Mouse (Mus musculus): ENCODE measurements at regions not wholly inside any gene's neighbourhood (a gene's known extent, or its start where the extent isn't known, plus 50 kb on each side); places are given as distances from the start of the nearest gene placed in this dataset.

GRCm38 (mm10) chr14:76964046-76964445 is 72.5 kb upstream of the Ccdc122 start:
- no peak for DNase-seq

DNA sequence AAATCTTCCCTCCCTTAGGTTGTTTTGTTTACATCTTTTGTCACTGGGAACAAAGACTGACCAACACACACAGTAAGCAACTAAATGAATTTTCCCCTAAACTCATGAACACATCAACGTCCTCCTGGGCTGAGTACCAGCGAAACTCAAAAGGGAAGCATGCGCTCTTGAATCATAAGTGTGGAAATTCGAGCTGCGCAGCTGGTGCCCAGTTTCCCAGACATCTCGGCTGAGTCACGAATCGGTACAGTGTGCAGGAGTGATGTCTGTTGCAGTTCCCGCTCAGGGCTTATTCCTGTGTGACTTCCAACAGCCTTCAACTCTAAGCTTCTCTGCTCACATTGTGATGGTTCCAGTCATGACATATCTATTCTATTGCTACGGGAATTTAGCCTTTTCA is 77.7 kb upstream of the Ccdc122 start:
- no peak for DNase-seq

- no peak for DNase-seq
Observed at GRCm38 (mm10) chr14:76957136-76957535, 79.4 kb upstream of the Ccdc122 start.

DNA sequence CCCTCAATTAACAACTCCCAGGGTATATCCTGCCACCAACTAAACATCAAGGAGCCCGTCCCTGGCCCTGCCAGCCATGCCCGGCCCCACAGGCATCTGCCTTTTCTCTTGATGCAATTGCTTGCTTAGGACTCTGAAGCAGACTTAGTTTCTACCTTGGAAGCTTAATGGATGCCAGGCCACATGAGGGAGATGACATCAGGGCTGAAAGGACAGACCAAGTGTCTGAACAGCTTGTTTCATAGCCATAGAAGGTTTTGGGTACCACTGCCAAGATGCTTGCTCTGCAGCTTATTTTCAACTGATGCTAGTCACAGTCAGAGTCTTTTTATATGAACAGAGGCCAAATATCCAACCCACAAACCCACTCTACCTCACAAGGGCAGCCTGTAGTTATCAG is 83.4 kb upstream of the Ccdc122 start:
- DNase-seq, result no peak

DNA sequence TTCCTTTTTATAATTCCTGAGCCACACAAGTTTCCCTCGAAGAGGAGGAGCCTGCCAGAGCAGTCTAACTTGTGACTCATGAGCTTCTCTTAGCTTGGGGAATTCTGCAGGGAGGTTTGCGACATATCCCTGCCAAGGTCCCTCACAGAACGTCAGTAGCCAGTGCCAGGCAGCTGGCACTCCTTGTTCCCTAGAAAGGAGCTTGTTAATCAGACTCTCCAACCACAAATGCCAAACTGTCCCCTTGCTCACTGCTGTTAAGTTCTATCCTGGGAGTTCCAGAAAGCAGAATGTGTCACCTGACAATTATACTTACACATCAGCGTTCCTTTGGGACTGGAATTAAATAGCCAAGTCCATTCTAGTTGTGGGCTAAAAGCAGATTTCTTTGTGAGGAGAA is 85.1 kb upstream of the Ccdc122 start:
- peak; percentile 28 for DNase-seq

DNA sequence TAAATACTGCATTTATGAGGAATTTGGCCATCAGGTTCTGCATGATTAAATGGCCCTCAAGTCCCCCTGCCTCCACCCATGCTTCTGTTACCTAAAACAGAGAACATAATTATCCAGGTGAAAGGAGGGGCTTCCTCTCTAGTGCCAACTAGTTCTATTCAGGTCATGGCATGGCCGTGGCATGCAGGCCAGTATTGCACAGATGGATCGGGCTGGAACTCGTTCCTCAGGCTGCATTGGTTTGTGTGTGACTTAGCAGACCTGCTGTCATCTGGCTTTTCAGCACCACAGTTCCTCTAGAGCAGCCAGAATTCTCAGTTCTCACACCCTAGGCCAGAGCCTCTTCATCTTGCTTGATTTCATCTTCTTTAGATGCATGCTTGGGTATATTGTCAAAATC is 87.2 kb upstream of the Ccdc122 start:
- peak; percentile 41 for DNase-seq

DNA sequence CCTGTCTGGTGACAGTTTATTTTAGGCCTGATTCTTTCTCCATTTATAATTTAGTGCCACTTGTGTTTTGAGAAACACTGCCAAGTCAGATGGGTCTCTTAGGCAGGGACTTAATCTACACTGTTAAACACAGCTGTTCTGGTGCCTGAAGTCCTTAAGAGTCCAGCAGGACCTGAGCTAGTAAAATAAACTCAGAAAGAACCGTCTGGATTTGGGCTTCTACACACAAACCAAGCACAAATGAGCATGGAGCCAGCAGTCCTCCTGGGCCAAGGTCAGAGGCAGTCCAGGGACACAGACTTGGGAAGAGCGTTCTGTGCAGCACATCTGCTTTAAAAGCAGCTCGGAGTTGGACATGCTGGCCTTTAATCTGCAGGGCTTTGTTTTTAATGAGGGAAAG is 87.6 kb upstream of the Ccdc122 start:
- peak; percentile 70 for DNase-seq

DNA sequence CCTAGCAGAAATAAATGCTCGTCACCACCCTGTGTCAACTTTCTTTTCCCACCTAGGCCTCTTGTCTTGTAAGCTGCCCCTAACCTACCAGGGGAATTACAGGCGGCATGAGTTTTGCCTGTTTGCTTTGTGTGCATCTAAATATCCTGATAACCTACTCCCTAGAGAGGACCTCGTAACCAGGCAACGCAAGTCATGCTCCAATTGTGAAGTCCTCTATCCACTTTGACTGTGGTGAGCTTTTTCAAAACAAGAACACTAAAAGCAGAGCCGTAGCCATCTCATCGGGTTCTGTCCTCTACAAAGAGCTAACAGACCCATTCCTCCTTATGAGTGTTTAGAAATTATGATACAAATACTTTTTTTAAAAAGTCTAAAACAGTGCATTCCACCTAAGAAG is 88.1 kb upstream of the Ccdc122 start:
- DNase-seq, result no peak

DNA sequence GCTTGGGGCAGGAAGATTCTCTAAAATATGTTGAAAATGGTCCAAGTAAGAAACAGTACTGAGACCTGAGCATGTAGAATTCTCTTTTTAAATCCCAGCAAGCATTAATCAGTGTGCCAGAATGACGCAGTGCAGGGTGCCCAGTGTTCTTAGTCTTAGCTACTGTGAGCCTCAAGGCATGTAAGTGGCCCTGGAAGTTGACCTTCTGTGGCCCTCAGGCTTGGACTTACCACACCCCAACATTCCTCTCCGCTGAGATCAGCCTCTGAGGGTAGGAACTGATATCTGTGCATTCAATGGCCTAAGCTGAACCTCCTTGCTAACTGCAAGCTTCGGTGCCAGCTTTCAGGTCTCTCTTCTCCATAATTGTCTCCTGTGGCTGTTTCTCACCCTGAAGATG is 89.4 kb upstream of the Ccdc122 start:
- DNase-seq, result peak; percentile 22

- peak; percentile 70 for DNase-seq
Observed at GRCm38 (mm10) chr14:76945626-76946025, 90.9 kb upstream of the Ccdc122 start.

DNA sequence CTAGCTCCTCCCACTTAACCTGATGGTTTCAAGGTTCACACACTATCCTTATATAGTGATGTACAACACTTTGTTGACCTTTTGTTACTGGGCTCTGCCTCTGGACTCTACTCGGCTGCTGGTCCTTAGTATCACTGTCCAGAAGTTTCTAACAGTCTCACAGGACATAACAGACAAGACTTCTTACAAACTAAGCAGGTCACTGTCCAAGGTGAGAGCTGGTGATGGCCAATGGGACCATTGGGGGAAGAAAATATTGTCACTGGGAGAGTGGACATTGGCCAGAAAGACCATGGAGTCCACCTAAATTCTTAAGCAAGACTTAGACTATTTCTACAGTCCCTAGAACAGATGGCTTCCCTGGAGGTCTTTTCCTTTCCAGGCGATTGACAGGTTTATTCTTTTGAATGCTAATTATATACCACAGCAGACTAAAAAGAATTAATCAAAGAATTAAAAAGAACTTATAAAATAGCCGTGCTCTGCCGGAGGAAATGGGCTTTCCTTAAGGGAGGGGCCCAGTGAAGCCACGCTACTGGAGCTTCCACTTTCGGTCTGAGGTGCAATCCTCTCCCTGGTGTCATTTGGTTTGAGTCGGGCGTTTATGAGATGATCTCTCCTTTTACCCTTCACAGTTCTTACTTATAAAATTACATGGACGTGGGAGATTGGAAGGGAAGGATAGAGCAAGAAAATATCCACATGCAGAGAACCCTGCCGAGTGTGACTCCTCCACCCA is 94.9 kb upstream of the Ccdc122 start:
- DNase-seq, result no peak

GRCm38 (mm10) chr14:76940507-76940906 is 96.1 kb upstream of the Ccdc122 start:
- DNase-seq, result no peak

- peak; percentile 52 for DNase-seq
Observed at GRCm38 (mm10) chr14:76936671-76937070, 99.9 kb upstream of the Ccdc122 start.

GRCm38 (mm10) chr14:76936051-76936450 is 100.5 kb upstream of the Ccdc122 start:
- DNase-seq, result peak; percentile 22

DNA sequence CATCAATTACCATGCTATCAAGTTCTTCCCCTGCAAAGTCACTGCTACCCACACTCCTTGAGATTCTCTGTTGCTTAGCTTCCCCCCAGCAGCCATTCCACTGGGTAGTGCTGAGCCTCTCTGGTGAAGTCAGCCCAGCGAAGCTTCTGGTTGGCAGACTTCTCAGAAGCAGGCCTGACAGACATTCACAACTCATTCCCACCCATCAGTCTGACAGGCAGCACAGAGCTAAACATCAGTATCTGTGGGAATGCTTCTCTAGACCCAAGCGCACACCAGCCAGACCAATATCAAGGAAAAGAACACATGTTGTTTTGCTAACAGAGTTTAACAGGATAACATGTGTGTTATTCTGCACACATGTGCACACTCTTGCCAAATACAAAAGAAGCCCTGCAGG is 101.1 kb upstream of the Ccdc122 start:
- DNase-seq, result no peak

GRCm38 (mm10) chr14:76932890-76933289 is 103.7 kb upstream of the Ccdc122 start:
- DNase-seq, result peak; percentile 24

GRCm38 (mm10) chr14:76931398-76931797 is 105.2 kb upstream of the Ccdc122 start:
- DNase-seq, result no peak

- no peak for DNase-seq
Observed at GRCm38 (mm10) chr14:76929562-76929961, 107.0 kb upstream of the Ccdc122 start.

- no peak for DNase-seq
Observed at GRCm38 (mm10) chr14:76928706-76929105, 107.9 kb upstream of the Ccdc122 start.

DNA sequence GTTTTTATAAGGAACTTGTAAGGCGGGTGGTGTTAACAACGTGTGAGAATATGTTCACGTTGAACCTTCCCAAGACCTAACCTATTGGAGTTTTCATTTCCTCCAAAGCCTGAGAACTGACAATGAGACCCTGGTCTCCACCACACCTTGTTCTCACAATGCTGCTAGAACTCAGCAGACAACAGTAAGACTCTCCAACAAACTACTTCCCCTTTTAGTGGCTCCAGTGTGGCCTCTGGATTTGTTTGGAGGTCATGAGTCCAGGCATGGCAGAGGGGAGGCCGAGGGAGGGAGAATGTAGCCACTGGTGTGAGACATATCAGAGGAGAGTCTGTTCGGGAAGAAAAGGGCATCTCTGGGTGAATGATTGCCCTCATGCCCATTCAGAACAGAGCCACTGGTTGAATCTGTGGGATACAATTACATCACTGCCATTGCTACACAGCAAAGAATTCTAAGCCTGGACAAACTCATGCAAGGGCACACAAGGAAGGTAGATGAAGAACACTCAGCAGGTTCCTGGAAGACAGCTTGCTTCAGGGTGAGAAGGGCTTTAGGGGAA is 109.2 kb upstream of the Ccdc122 start:
- DNase-seq, result peak; percentile 32

- no peak for DNase-seq
Observed at GRCm38 (mm10) chr14:76926416-76926815, 110.2 kb upstream of the Ccdc122 start.

- no peak for DNase-seq
Observed at GRCm38 (mm10) chr14:76922399-76922939, 114.1 kb upstream of the Ccdc122 start.

DNA sequence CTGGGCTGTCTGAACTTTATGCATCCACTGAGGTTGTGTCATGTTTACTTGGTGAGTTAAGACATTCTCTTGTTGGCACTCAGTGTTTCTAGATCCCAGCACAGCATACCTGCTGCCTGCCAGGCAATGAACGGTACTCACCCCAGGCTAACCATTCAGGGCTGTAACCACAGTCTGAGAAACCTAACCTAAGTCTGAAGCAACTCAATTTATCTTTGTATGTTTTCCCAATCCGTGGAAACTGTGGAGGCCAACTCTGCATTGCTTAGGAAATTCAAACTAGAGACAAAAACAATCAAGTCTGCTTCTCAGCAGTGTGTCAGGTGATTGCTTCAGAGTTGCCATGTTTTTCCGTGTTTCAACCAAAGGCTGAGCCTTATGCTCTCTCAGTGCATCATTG is 118.5 kb upstream of the Ccdc122 start:
- DNase-seq, result no peak

DNA sequence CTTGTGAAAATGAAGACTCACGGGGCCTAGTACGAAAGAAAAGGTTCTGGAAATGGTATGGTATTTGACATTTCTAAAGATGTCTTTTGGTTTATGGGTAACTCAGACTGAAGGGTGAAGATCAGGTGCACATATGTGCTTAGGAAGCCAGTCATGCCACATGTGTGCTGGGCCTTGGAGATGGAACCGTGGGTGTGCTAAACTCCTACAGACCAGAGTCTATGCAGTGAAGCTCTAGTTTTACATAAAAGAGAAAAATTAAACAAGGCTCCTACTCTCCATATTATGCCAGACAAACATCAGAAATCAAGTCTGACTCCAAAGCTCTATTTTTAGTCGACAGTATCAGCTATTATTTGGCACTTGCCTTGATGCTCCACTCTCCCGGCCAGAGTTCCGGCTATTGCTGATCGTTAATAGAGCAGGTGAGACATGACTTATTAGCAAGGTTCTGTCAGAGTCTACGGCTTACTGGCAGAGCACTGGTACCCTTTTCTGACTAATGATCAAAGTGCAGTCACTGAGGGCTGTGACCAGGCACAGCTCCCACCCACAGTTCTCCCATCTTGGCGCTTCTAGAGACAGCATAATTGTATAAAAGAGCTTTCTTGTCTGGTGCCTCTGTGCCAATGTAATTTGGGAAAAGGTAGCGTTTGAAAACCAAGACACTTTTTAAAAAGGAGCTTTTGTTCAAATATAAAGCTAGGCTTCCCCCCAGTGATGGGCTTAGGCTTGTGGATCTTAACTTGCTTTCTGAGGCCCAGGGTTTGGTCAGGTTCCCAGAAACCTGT is 119.2 kb upstream of the Ccdc122 start:
- no peak for DNase-seq
